Mouse (Mus musculus): ENCODE data around the gene Slc12a6. TPM values are rescaled to one million over a fixed set of nuclear protein-coding genes. Genes with fewer than 3 reads are reported as not detected.
A peak's percentile ranks its signal among the peaks of the same experiment; 100 is the strongest.

The Slc12a6 gene
- total RNA-seq, 1 experiment from 2014 or later: 95.7 TPM

GRCm38 (mm10) chr2:112287059-112287458, 21.4 kb downstream of the Slc12a6 start:
- ATAC-seq (replicated peaks in 1 of 2; ENCODE audit: insufficient read depth in 1 of 2, low FRiP score in 2 of 2, low TSS enrichment in 1 of 2, low read depth in 1 of 2, poor library complexity in 2 of 2, severe bottlenecking in 2 of 2): peak; percentile 33 to 60; a peak in 3 of 4 replicates

- no peak for ATAC-seq (replicated peaks in 1 of 2; ENCODE audit: insufficient read depth in 1 of 2, low FRiP score in 2 of 2, low TSS enrichment in 1 of 2, low read depth in 1 of 2, poor library complexity in 2 of 2, severe bottlenecking in 2 of 2)
These were observed 23.9 kb downstream of the Slc12a6 start for GRCm38 (mm10) chr2:112289507-112289906.

GRCm38 (mm10) chr2:112292823-112293222, 27.2 kb downstream of the Slc12a6 start:
- ATAC-seq (replicated peaks in 1 of 2; ENCODE audit: insufficient read depth in 1 of 2, low FRiP score in 2 of 2, low TSS enrichment in 1 of 2, low read depth in 1 of 2, poor library complexity in 2 of 2, severe bottlenecking in 2 of 2): no peak

GRCm38 (mm10) chr2:112296211-112296610, 30.6 kb downstream of the Slc12a6 start:
- no peak for ATAC-seq (replicated peaks in 1 of 2; ENCODE audit: insufficient read depth in 1 of 2, low FRiP score in 2 of 2, low TSS enrichment in 1 of 2, low read depth in 1 of 2, poor library complexity in 2 of 2, severe bottlenecking in 2 of 2)

GRCm38 (mm10) chr2:112298221-112298620, 32.6 kb downstream of the Slc12a6 start:
- ATAC-seq (replicated peaks in 1 of 2; ENCODE audit: insufficient read depth in 1 of 2, low FRiP score in 2 of 2, low TSS enrichment in 1 of 2, low read depth in 1 of 2, poor library complexity in 2 of 2, severe bottlenecking in 2 of 2): no peak

- no peak for ATAC-seq (replicated peaks in 1 of 2; ENCODE audit: insufficient read depth in 1 of 2, low FRiP score in 2 of 2, low TSS enrichment in 1 of 2, low read depth in 1 of 2, poor library complexity in 2 of 2, severe bottlenecking in 2 of 2)
These were observed 43.0 kb downstream of the Slc12a6 start for GRCm38 (mm10) chr2:112308671-112309070.

- ATAC-seq (replicated peaks in 1 of 2; ENCODE audit: insufficient read depth in 1 of 2, low FRiP score in 2 of 2, low TSS enrichment in 1 of 2, low read depth in 1 of 2, poor library complexity in 2 of 2, severe bottlenecking in 2 of 2): peak; percentile 65 to 83
These were observed 43.6 kb downstream of the Slc12a6 start for GRCm38 (mm10) chr2:112309161-112309600.

GRCm38 (mm10) chr2:112315638-112316037, 50.0 kb downstream of the Slc12a6 start:
- ATAC-seq (replicated peaks in 1 of 2; ENCODE audit: insufficient read depth in 1 of 2, low FRiP score in 2 of 2, low TSS enrichment in 1 of 2, low read depth in 1 of 2, poor library complexity in 2 of 2, severe bottlenecking in 2 of 2): no peak

GRCm38 (mm10) chr2:112318227-112318626, 52.6 kb downstream of the Slc12a6 start:
- no peak for ATAC-seq (replicated peaks in 1 of 2; ENCODE audit: insufficient read depth in 1 of 2, low FRiP score in 2 of 2, low TSS enrichment in 1 of 2, low read depth in 1 of 2, poor library complexity in 2 of 2, severe bottlenecking in 2 of 2)

GRCm38 (mm10) chr2:112318905-112319304, 53.3 kb downstream of the Slc12a6 start:
- no peak for ATAC-seq (replicated peaks in 1 of 2; ENCODE audit: insufficient read depth in 1 of 2, low FRiP score in 2 of 2, low TSS enrichment in 1 of 2, low read depth in 1 of 2, poor library complexity in 2 of 2, severe bottlenecking in 2 of 2)

GRCm38 (mm10) chr2:112328069-112328777, 62.6 kb downstream of the Slc12a6 start:
- ATAC-seq (replicated peaks in 1 of 2; ENCODE audit: insufficient read depth in 1 of 2, low FRiP score in 2 of 2, low TSS enrichment in 1 of 2, low read depth in 1 of 2, poor library complexity in 2 of 2, severe bottlenecking in 2 of 2): no peak; a peak in 2 of 4 replicates

GRCm38 (mm10) chr2:112332051-112332898, 66.7 kb downstream of the Slc12a6 start:
- ATAC-seq (replicated peaks in 1 of 2; ENCODE audit: insufficient read depth in 1 of 2, low FRiP score in 2 of 2, low TSS enrichment in 1 of 2, low read depth in 1 of 2, poor library complexity in 2 of 2, severe bottlenecking in 2 of 2): 0 out of 4 replicates have a peak, but pooled peaks of 1 of the 2 experiments have one; percentile 9

- ATAC-seq (replicated peaks in 1 of 2; ENCODE audit: insufficient read depth in 1 of 2, low FRiP score in 2 of 2, low TSS enrichment in 1 of 2, low read depth in 1 of 2, poor library complexity in 2 of 2, severe bottlenecking in 2 of 2): no peak
These were observed 71.6 kb downstream of the Slc12a6 start for GRCm38 (mm10) chr2:112337211-112337610.

- no peak for ATAC-seq (replicated peaks in 1 of 2; ENCODE audit: insufficient read depth in 1 of 2, low FRiP score in 2 of 2, low TSS enrichment in 1 of 2, low read depth in 1 of 2, poor library complexity in 2 of 2, severe bottlenecking in 2 of 2)
These were observed 74.1 kb downstream of the Slc12a6 start for GRCm38 (mm10) chr2:112339736-112340135.

- no peak for ATAC-seq (replicated peaks in 1 of 2; ENCODE audit: insufficient read depth in 1 of 2, low FRiP score in 2 of 2, low TSS enrichment in 1 of 2, low read depth in 1 of 2, poor library complexity in 2 of 2, severe bottlenecking in 2 of 2)
These were observed 75.5 kb downstream of the Slc12a6 start for GRCm38 (mm10) chr2:112341117-112341516.

GRCm38 (mm10) chr2:112348246-112348645, 82.6 kb downstream of the Slc12a6 start:
- ATAC-seq (replicated peaks in 1 of 2; ENCODE audit: insufficient read depth in 1 of 2, low FRiP score in 2 of 2, low TSS enrichment in 1 of 2, low read depth in 1 of 2, poor library complexity in 2 of 2, severe bottlenecking in 2 of 2): no peak

GRCm38 (mm10) chr2:112353685-112354455, 88.2 kb downstream of the Slc12a6 start:
- ATAC-seq (replicated peaks in 1 of 2; ENCODE audit: insufficient read depth in 1 of 2, low FRiP score in 2 of 2, low TSS enrichment in 1 of 2, low read depth in 1 of 2, poor library complexity in 2 of 2, severe bottlenecking in 2 of 2): no peak

GRCm38 (mm10) chr2:112359611-112360010, 94.0 kb downstream of the Slc12a6 start:
- ATAC-seq (replicated peaks in 1 of 2; ENCODE audit: insufficient read depth in 1 of 2, low FRiP score in 2 of 2, low TSS enrichment in 1 of 2, low read depth in 1 of 2, poor library complexity in 2 of 2, severe bottlenecking in 2 of 2): no peak

All from hematopoietic stem cell, adult 5-6 weeks (primary cell).